Mouse (Mus musculus) layer of hippocampus, adult 9-11 months (tissue): ENCODE results near the gene Prdm13.

Experiments
- DNase-seq: peaks from one replicate; pipeline ENCODE4 v3.0.0; 2022

Prdm13 gene

GRCm38 (mm10) chr4:21685595-21686091 is at the start of gene Prdm13:
Gene Prdm13 (minus strand): TSS chr4:21685963.
- DNase-seq = no peak

DNA sequence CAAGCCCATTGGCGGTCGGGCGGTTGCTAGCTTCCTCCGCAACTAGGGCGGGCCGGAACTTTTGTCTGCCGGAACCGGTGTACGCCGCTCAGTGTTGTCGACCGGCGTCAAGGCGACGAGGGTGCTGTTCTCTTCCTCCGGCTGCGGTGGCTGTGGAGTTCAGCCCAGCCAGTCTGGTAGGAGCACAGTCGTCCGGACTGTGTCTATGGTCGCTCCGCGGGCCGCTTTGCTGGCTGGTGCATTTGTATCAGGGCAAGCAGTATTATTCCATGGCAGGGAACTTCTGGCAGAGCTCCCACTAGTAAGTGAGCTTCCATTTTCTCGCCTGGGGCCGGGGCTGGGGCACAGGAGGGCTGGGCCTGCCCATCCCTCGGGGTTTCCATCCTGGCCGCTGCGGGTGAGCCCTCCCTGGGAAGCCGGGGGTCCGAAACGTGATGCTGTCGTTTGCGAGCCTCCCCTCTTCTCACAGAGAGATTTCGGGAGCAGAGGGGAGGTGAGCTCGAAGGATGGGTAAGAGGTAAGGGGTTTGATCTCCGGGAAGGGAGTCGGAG is 41.9 kb upstream of the Prdm13 start, which contains the start of gene Ccnc:
Gene Ccnc, plus strand, starts transcription at position 87 of the 551 bp plus-strand sequence.
- DNase-seq = peak; percentile 88

DNA sequence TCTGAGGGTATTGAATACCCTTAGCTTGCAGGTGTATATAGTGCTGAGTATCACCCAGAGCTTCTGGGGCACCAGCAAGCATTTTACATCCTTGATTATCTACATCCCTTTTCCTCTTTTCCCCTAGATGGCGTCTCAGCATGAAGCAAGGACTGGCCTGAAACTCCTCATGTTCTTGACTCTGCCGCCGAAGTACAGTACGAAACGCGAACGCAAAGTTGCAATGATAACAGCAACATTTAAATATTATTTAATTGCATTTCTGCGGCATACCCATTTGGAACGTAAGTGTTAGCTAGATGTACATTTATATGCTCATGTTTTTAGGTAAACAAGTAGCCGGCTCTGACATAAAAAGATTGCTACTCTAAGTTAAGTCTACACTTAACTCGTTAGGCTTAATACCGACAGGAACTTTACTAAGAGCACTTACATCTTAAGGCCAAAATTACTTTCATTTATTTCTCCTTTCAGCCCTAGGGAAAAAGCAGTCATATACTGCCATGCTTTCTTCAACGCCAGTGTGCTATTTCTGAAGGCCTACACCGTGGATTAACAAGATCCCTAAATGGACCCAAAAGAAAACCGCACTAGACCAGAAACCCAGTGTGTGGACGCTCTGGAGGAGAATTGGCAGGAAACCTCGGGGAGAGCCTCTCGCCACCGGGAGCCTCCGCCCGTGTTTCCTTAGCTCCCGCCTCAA is 41.3 kb upstream of the Prdm13 start:
- DNase-seq = peak; percentile 51

- no peak for DNase-seq
Observed at GRCm38 (mm10) chr4:21722752-21723334, 37.1 kb upstream of the Prdm13 start.

DNA sequence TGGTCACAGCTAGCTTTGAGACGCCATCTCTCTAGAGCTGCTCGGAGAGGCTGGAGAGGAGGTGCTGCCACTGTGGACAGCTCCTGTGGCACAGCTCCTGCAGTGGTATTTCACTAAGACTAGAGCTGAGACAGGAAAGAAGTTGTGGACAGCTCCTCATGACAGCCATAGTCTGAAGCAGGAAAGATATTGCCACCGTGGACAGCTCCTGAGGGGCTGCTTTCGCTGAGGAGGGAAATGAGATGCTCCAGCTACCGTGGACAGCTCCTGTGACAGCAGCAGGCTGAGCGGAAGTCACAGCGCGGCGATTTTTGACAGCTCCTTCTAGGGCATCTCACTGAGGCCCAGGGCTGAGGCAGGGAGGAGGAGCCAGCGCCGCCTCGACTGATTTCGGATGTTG is 26.4 kb upstream of the Prdm13 start:
- DNase-seq = peak; percentile 21

- no peak for DNase-seq
Observed at GRCm38 (mm10) chr4:21705046-21705445, 19.3 kb upstream of the Prdm13 start.

DNA sequence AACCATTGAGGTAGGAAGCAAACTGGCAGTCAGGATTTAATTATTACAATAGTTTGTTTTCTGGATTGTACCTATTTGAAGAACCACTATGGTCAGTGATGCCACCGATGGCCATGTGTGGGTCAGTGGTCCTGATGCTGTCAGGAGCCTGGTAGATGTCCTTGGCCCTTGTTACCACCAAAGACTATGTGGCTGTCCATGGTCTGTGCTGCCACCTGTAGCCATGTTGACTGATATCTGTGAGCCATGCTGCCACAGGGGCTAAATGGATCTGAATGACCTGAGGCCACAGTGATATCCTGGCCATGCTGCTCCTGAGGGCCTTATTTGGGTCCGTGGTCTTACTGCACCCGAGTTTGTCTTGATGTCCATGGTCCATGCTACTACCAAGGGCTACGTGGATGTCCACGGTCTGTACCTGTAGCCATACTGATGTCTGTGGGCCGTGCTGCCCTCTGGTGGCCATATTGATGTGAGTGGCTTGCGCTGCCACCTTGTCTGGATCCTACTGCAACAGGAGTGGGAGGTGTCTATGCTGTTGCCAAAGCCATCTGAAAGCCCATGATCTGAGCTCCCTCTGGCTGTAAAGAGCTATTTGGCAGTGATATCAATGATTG is 10.0 kb upstream of the Prdm13 start:
- peak; percentile 23 for DNase-seq

- DNase-seq = no peak
Observed at GRCm38 (mm10) chr4:21690221-21690620, 4.5 kb upstream of the Prdm13 start.

DNA sequence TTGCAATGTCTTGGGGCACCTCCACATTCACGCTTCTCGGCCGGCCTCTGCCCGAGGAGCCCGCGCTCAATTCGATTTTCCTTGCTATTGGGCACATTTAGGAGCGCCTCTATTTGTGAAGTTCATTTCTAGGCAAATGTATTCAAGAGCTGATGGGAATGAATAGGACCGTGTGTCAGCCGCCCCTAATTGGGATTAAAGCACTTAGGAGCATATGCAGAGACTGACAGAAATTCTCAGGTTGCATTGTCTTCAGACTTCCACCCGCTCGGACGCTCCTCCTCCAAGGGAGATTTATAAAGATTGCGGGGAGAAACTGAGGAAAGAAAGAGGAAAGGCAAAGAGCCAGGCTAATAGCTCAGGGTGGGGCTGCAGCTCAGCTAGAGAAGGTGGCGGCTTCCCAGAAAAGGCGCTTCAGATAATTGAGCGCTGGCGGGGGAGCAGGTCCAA is 3.8 kb upstream of the Prdm13 start:
- no peak for DNase-seq

DNA sequence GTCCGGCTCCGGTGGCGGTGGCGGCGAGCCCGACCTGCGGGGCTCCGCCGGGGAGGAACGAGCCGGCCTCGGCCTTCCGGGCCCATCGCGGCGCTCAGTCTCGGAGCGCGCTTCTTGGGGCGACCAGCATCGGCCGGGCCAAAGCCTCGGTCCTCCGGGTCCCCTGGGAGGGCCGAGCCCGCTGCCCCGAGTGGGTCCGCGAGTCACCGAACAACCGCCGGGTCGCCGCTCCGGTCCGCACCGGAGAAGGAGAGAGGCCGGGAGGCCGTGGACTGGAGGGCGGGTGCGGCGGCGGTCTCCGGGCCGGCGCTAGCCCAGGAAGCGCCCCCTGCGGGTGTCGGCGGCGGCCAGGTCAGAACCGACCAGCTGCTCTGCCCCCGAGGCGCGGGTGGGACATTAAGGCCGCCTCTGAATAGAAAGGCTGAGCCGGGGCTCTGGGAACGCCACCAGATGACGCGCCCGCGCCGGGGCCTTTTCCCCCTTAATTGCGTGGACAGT is 3.0 kb upstream of the Prdm13 start:
- no peak for DNase-seq

DNA sequence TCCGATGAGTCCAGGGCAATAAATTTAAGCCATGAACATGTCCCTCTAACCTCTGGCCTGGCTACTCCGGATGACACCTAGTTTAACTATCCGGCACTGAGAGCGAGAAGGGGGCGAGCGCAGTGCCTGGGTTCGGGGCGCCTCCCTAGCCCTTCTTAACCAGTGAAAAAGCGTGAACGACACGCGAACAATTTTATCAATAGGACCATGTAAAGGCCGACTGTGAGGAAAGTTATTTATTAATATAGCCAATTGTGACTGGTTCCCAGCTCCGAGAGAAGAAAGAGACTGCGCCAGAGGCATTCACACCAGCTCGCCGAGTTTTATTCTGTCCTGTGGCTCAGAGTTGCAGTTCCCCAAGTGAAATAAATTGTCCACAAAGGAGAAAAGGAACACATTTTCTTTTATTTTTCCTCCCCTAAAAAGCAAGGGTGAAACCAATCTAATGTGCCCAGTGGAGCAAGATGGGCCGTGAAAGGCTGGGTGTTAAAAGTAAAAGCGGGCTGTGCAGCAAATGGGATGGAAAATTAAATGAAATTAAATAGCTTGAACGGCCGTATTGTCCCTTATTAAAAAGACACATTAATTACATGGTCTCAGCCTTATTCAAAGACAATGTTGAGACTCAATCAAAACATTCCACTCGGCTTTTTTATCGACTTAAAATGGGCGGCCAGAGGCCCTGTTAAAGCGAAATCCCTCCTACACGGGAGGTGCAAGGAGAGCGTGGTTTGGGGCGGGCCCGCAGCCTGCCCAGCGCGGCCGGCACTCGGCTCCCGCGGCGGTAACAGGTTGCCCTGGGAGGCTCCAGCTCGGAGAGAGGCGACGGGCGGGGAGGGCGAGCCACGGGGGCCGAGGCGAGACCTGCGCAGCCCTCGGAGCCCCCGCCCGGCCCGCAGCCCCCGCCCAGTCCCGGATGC is 2.3 kb upstream of the Prdm13 start:
- no peak for DNase-seq

DNA sequence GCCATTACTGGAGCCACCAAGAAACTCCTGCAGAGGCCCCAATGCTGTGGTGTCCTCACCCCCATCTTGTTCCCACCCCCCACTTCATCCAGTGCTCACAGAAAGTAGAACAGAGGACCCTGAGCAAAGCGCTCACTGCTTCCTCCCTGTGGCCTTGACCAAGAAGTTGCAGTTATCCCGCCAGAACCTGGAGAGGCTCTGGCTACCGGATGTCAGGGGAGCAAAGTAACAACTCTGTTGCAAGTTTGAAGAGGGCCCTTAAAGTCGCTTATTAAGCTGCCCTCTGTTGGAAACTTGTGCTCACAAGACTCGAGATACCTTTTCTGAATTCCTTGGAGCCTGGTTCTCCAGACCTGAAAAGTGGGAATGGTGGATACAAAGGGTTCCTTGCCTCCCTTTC is 1.2 kb upstream of the Prdm13 start:
- no peak for DNase-seq

GRCm38 (mm10) chr4:21686416-21686815 is 653 bp upstream of the Prdm13 start:
- no peak for DNase-seq

DNA sequence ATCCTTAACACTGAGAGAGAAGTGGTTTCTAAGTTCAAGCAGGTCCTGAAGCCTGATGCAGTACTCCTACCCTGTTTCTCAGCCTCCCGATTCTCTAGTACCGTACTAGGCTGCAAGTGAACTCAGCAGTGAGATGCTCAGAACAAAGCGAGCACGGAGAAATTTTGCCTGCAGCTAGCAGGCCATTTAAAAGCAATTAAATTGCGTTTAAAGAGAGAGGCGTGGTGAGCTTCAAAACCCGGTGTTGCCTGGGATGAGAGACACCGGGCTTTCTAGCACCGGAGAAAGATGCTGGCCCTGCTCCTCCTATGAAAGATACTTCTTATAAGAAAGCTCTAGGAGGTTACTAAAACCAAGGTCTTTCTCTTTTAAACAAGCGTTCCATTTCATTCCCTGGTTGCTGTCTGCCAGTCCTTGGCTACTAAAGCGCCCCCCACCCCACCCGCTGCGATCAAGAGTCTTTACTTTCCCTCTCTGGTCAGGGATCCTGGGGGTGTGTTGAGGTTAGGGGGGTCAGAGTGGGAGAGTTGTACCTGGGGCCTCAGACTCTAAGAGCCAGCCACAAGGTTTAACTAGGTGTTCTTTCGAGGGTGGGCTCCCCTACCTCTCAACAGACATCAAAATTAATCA is 1.3 kb downstream of the Prdm13 start:
- DNase-seq = no peak

- DNase-seq = no peak
Observed at GRCm38 (mm10) chr4:21682421-21683150, 3.2 kb downstream of the Prdm13 start.

DNA sequence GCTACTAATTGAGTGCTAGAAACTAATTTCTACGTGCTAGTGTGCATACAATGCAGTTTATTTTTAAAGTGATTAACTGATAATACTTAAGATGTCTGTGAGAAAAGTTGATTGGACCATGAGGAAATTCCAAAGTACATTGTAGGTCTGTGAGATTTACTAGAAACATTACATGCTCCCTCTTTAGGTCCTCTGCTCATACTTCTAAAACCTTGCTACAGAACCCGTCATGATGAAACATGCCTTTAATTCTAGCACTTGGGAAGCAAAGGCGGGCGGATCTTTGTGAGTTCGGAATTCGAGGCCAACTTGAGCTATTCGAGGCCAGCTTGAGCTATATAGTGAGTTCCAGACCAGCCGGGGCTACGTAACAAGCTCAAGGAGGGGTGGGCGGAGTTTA is 4.8 kb downstream of the Prdm13 start:
- DNase-seq = no peak

- DNase-seq = no peak
Observed at GRCm38 (mm10) chr4:21679624-21680480, 5.9 kb downstream of the Prdm13 start.

GRCm38 (mm10) chr4:21678975-21679623 is 6.7 kb downstream of the Prdm13 start:
- no peak for DNase-seq
